Mouse (Mus musculus) liver, postnatal 0 days (tissue): ENCODE data around the gene Slit3.

ENCODE experiments used
- CTCF ChIP-seq: sonication (generic); IDR thresholded peaks from 2 replicates; pipeline ENCODE4 v1.5.1; 2016; ENCODE audit warnings: antibody characterized with exemption, low read depth
- EP300 ChIP-seq: IDR thresholded peaks from 2 replicates; pipeline ENCODE4 v1.6.1; 2016; ENCODE audit warnings: antibody characterized with exemption, low read depth, mild to moderate bottlenecking

DNA sequence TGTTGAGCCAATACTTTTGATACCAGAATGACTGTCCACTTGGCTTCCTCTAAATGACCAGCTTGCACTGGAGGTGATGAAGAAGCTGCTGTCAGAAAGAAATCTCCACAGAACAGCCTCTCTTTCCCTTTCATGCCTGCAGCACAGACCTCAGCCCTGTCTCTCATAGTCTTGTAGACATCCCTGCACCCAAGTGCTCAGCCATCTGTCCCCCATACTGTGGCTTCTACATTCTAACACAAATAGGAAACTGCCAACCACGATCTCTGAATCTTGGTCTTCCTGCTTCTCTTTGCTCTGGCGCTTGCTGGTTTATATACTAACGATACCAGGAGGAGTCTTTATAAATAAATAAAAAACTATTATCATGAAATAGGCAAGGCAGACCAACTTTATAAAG is 184.9 kb downstream of the Slit3 start:
- TF ChIP-seq CTCF (no peak), EP300 (no peak)
